Mouse (Mus musculus) forebrain, embryonic 14.5 days (tissue): Measurements from ENCODE around the gene Eif2a. TPM values are rescaled to one million over a fixed set of nuclear protein-coding genes. Genes with fewer than 3 reads are reported as not detected.

Experiments used
- ATAC-seq: fragments of 200-750 bp; cut with Nextera tagmentation; 2 replicates; pipeline ENCODE4 v1.8.0; 2017; ENCODE audit warnings: mild to moderate bottlenecking, moderate library complexity
- DNase-seq: peaks from one replicate; pipeline ENCODE4 v3.0.0-alpha.2; 2015; ENCODE audit warnings: low spot score
- H3K27ac ChIP-seq: fragments of 300-500 bp; sonication (generic); 2 replicates; pipeline ENCODE4 v1.5.1; 2014; ENCODE audit warnings: low read depth, mild to moderate bottlenecking, control low read depth, low read length, moderate library complexity
- H3K27me3 ChIP-seq: fragments of 300-500 bp; sonication (generic); replicated peaks from 2 replicates; pipeline ENCODE4 v1.6.1; 2014; ENCODE audit warnings: low read length, control low read depth, mixed read lengths; ENCODE audit not compliant: control insufficient read depth, insufficient read depth
- H3K36me3 ChIP-seq: fragments of 300-500 bp; sonication (generic); 2 replicates; pipeline ENCODE4 v1.6.1; 2014; ENCODE audit warnings: low read length, control low read depth; ENCODE audit not compliant: control insufficient read depth, insufficient read depth
- H3K4me1 ChIP-seq: fragments of 300-500 bp; sonication (generic); 2 replicates; pipeline ENCODE4 v1.6.1; 2014; ENCODE audit warnings: antibody characterized with exemption, low read length, control low read depth; ENCODE audit not compliant: control insufficient read depth, insufficient read depth
- H3K4me2 ChIP-seq: fragments of 300-500 bp; sonication (generic); 2 replicates; pipeline ENCODE4 v1.6.1; 2014; ENCODE audit warnings: mild to moderate bottlenecking, control low read depth, low read length
- H3K4me3 ChIP-seq: fragments of 300-500 bp; sonication (generic); 2 replicates; pipeline ENCODE4 v1.5.1; 2014; ENCODE audit warnings: low read depth, low read length, control low read depth
- H3K9ac ChIP-seq: fragments of 300-500 bp; sonication (generic); 2 replicates; pipeline ENCODE4 v1.6.1; 2014; ENCODE audit warnings: mild to moderate bottlenecking, low read length, control low read depth, moderate library complexity
- H3K9me3 ChIP-seq: fragments of 300-500 bp; sonication (generic); replicated peaks from 2 replicates; pipeline ENCODE4 v1.6.1; 2016; ENCODE audit warnings: low read length, control low read depth, mixed read lengths; ENCODE audit not compliant: control insufficient read depth
- WGBS: fragments of 180-500 bp; shearing (Covaris S2); extraction: QIAGEN DNeasy Blood & Tissue Kit; methylation state at CpG from one replicate; pipeline ENCODE4 v1.1.7; 2014; 5-methylcytosine and 5-hydroxymethylcytosine counted together
- polyA plus RNA-seq: library from polyadenylated mRNA; unstranded; fragments of >200 nt; fragmentation: Nextera tagmentation; extraction: Ambion mirVana; gene quantifications from 2 replicates; pipeline ENCODE4 v1.2.1, GENCODE M21; 2014

Eif2a gene
- polyA plus RNA-seq, 1 experiment from 2014 or later, result 56.0 TPM

DNA sequence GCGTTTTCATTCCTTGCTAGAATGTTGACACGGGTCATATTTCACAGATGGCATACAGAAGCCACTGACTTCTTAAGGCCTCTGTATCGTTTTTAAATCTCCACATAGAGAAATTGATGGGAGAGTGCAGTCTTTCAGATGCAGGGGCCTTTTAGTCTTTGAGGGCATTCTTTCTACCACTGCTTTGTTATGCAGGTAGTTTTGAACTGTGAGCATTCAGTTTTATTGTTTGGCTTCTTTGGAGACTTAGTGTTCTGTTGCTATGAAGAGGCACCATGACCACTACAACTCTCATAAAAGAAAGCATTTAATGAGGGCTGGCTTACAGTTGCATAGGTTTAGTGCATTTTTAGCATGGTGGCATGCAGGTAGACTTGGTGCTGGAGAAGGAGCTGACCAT, 11.0 kb downstream of the Eif2a start:
- no peak overlapping the region for H3K4me3 ChIP-seq
- DNase-seq, result no peak
- peaks cover 38% of the 10 kb centered on the region for H3K36me3 ChIP-seq
- H3K4me2 ChIP-seq, result no peak overlapping the region
- H3K4me1 ChIP-seq, result no peaks in the 10 kb centered on the region
- no peak for ATAC-seq
- H3K27ac ChIP-seq, result no peak overlapping the region
- no peaks in the 10 kb centered on the region for H3K27me3 ChIP-seq
- H3K9me3 ChIP-seq, result no peaks in the 10 kb centered on the region
- no peak overlapping the region for H3K9ac ChIP-seq
- 94% methylated on average over 3 of the region's 3 CpGs for WGBS

DNA sequence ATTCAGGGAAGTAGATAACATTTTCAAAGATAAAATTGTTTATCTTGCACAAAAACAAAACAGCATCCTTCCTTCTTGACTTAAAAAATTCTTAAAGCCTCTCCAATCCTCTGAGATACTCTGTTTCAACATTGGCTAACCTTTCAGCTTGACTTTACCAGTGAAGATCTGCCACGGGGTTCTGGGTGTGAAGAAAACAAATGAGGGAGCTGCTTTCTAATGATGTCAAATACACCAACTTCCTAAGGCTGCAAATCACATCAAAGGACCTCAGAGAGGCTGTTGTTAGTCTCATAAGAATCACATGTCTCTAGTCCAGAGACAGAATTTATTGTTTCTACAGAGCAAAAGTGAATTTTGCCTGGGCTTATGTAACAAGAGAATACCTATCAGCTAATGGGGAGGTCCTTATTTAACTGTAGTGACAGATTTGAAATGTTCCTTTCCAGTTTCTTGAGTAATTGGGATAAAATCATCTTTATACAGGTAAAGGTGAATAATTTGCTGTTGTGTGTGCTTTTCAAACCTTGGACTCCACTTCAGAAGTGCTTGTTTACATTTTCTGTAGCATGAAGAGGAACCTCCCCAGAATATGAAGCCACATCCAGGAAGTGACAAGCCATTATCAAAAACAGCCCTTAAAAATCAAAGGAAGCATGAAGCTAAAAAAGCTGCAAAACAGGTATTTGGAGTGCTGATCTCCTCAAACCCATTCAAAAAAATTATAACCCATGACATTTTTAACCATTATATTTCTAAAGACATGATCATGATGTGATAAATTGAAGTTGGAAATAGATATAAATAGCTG, 26.6 kb downstream of the Eif2a start:
- no peak overlapping the region for H3K4me3 ChIP-seq
- 89% methylated on average over 1 of the region's 1 CpGs for WGBS
- H3K4me2 ChIP-seq, result no peak overlapping the region
- H3K27me3 ChIP-seq, result no peaks in the 10 kb centered on the region
- H3K9ac ChIP-seq, result no peak overlapping the region
- peaks cover 74% of the 10 kb centered on the region for H3K36me3 ChIP-seq
- H3K9me3 ChIP-seq, result no peaks in the 10 kb centered on the region
- H3K4me1 ChIP-seq, result no peaks in the 10 kb centered on the region
- no peak for DNase-seq
- ATAC-seq, result no peak
- H3K27ac ChIP-seq, result no peak overlapping the region

DNA sequence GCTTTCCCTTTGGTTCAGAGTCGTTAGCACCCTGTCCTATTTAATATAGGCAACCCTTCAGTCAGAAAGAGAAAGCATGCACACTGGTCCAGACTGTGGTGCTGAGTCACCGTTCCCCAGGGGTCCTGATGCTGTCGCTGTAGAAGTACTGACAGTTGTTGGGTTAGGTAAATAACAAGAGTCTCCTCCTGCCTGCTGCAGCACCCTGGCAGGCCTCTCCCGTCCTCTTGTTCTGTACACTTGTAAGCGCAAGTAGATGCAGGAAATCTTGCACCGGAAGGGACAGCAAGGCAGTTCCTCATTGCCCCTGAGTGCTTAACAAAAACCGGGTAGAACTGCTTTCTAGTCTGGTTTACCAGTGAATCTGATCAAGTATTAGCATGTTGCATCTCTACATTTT, 31.0 kb downstream of the Eif2a start:
- H3K4me1 ChIP-seq, result no peaks in the 10 kb centered on the region
- H3K36me3 ChIP-seq, result peaks cover 53% of the 10 kb centered on the region
- no peak overlapping the region for H3K4me3 ChIP-seq
- no peak overlapping the region for H3K27ac ChIP-seq
- no peak overlapping the region for H3K4me2 ChIP-seq
- no peak overlapping the region for H3K9ac ChIP-seq
- ATAC-seq (no peak), DNase-seq (no peak)
- no peaks in the 10 kb centered on the region for H3K9me3 ChIP-seq
- 78% methylated on average over 7 of the region's 7 CpGs for WGBS
- no peaks in the 10 kb centered on the region for H3K27me3 ChIP-seq

DNA sequence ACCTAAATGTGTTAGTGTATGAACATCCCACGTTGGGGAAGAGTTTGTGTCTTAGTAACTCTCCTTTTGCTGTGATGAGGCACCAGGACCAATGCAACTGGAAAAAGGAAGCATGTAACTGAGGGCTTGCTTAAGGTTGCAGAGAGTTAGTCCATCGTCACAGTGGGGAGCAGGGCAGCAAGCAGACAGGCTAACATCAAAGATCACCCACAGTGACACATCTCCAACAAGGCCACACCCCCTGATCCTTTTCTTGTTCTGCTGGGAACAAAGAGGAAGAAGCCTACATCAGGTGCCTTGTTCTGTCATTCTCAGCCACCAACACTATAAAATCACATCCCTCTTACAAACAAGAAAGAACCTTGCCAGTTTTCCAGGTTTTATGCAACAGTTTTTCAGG, 34.3 kb downstream of the Eif2a start:
- WGBS, result 40% methylated on average over 2 of the region's 2 CpGs
- no peak for DNase-seq
- Histone ChIP-seq H3K36me3 (peaks cover 27% of the 10 kb centered on the region), H3K9ac (no peak overlapping the region), H3K9me3 (no peaks in the 10 kb centered on the region), H3K27ac (no peak overlapping the region), H3K27me3 (no peaks in the 10 kb centered on the region), H3K4me3 (no peak overlapping the region), H3K4me2 (no peak overlapping the region), H3K4me1 (no peaks in the 10 kb centered on the region)
- ATAC-seq, result no peak

DNA sequence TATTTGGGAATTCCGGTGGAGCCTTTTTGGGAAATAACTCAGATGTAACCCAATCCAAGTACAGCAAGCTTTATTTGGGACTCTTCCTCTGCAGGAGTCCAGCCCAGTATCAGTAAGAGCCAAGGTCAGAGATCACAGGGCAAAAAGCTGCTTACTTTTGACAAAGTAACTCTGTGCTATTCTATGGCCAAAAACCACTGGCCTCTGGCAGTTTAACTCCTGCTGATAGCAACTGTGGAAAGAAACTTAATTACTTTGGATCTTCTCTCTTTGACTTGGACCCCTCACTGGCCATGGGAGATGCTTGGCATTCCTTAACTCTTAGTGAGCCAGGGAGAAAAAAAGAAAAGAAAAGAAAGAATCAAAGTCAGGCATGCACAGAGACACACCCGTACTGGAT, 35.8 kb downstream of the Eif2a start:
- no peak overlapping the region for H3K27ac ChIP-seq
- ATAC-seq, result no peak
- no peak overlapping the region for H3K9ac ChIP-seq
- 26% methylated on average over 2 of the region's 2 CpGs for WGBS
- H3K9me3 ChIP-seq, result no peaks in the 10 kb centered on the region
- H3K27me3 ChIP-seq, result no peaks in the 10 kb centered on the region
- no peak overlapping the region for H3K4me2 ChIP-seq
- DNase-seq, result no peak
- no peaks in the 10 kb centered on the region for H3K4me1 ChIP-seq
- H3K36me3 ChIP-seq, result peaks cover 12% of the 10 kb centered on the region
- H3K4me3 ChIP-seq, result no peak overlapping the region

DNA sequence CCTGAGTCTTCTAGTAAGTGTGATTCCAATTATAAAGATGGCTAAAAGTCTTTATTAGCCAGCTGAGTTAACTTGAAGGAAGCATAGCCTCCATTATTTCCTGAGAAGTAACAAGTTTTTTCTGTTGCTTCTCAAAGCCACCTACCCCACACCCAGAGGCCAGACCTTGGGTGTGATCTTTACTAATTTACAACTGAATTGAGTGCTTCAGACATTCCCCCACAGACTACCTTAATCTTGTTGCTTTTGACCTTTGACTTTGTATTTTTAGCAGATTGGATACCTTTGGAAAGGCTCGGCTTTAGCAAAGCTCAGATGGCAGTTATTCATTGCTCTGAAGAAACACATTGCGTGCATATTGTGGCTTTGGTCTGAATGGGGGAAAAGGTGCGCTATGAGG, 45.2 kb downstream of the Eif2a start:
- H3K27ac ChIP-seq, result no peak overlapping the region
- no peaks in the 10 kb centered on the region for H3K4me1 ChIP-seq
- H3K27me3 ChIP-seq, result no peaks in the 10 kb centered on the region
- H3K9me3 ChIP-seq, result no peaks in the 10 kb centered on the region
- ATAC-seq (no peak), DNase-seq (no peak)
- no peak overlapping the region for H3K9ac ChIP-seq
- H3K4me3 ChIP-seq, result no peak overlapping the region
- WGBS, result 92% methylated on average over 3 of the region's 3 CpGs
- no peak overlapping the region for H3K4me2 ChIP-seq
- no peaks in the 10 kb centered on the region for H3K36me3 ChIP-seq

DNA sequence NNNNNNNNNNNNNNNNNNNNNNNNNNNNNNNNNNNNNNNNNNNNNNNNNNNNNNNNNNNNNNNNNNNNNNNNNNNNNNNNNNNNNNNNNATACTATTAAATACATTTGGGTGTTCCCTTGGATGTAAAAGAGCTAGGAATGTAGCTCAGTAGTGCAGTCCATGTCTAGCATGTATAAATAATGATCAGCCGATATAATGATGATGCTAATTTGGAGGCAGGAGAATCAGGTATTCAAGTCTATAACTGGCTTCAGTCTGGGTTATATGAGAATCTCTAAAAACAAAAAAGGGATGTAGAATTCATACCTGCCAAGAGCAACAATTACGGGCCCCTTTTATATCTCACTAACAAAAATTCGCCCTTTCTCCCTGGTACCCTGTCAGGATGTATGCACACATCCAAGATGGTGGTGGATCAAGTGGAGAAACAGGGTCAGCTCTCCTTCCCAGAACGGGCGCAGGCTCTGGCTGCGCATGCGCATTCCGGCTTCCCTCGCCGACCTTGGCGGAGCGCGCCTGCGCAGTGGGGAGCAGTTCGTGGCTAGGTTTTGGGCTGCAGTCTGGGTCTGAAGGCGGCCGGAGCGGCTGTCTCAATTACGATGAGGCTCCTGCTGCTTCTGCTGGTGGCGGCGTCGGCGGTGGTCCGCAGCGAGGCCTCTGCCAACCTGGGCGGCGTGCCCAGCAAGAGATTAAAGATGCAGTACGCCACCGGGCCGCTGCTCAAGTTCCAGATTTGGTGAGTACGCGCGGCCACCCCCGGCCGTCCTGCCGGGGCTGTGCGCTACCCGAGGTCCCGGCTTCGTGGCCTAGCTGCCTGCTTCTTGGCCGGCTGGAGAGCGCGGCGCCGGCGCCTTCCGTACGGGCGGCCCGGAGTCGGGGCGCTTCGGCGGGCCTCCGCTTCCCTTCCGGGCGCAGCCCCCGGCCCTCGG, 50.8 kb downstream of the Eif2a start, which contains the start of gene Selenot:
Selenot (plus strand) TSS at position 500 of the 930 bp plus-strand sequence.
- H3K36me3 ChIP-seq, result peaks cover 5% of the 10 kb centered on the region; the same call in 1 of the 2 replicates
- H3K4me2 ChIP-seq, result peak within 1 kb of the TSS; percentile 55
- H3K4me1 ChIP-seq, result no peaks in the 10 kb centered on the region
- ATAC-seq, result peak; percentile 95
- H3K9me3 ChIP-seq, result no peaks in the 10 kb centered on the region
- H3K9ac ChIP-seq, result peak within 1 kb of the TSS; percentile 99
- H3K4me3 ChIP-seq, result peak within 1 kb of the TSS; percentile 87
- WGBS, result 1% methylated on average over 59 of the region's 59 CpGs
- H3K27ac ChIP-seq, result peak within 1 kb of the TSS; percentile 100
- H3K27me3 ChIP-seq, result no peaks in the 10 kb centered on the region
- peak; percentile 97 for DNase-seq

DNA sequence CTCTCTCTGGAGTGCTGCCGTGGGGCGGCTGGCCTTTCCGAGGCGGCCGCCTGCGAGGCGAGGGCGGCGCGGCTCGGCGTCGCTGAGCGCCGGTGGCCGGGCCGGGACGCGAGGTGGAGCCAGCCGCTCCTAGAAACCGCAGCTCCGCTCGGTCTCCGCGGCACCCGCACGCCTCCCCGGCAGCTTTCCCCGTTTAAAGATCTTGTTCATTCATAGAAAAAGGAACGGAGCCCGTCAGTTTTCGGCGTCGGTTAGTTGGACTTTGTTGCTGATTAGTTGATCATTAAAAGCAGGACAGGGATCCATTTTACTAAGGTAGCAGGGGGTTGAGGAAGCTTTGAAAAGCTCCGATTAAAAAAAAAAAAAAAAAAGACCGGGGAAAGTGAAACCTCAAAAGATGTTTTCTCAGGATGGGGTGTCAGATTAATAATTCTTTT, 51.5 kb downstream of the Eif2a start:
- Histone ChIP-seq H3K27ac (peak overlapping the region; percentile 100), H3K36me3 (peaks cover 5% of the 10 kb centered on the region; the same call in 1 of the 2 replicates), H3K9me3 (no peaks in the 10 kb centered on the region), H3K27me3 (no peaks in the 10 kb centered on the region), H3K4me3 (peak overlapping the region; percentile 87), H3K9ac (peak overlapping the region; percentile 99), H3K4me1 (no peaks in the 10 kb centered on the region), H3K4me2 (peak overlapping the region; percentile 55)
- under 1% methylated on average over 36 of the region's 36 CpGs for WGBS
- ATAC-seq, result peak; percentile 77
- peak; percentile 58 for DNase-seq
